Mouse (Mus musculus) hindbrain, embryonic 14.5 days (tissue): ENCODE measurements around the gene Zfp831. TPM values are rescaled to one million over a fixed set of nuclear protein-coding genes. Genes with fewer than 3 reads are reported as not detected.

ENCODE experiments used
- ATAC-seq: fragments of 200-750 bp; cut with Nextera tagmentation; 2 replicates; pipeline ENCODE4 v1.8.0; 2017; ENCODE audit warnings: moderate number of reproducible peaks, mild to moderate bottlenecking, moderate TSS enrichment, moderate library complexity; ENCODE audit not compliant: low FRiP score
- DNase-seq: peaks from one replicate; pipeline ENCODE4 v3.0.0-alpha.2; 2015; ENCODE audit warnings: low spot score
- H3K27ac ChIP-seq: fragments of 300-500 bp; sonication (generic); 2 replicates; pipeline ENCODE4 v1.5.1; 2014; ENCODE audit warnings: mild to moderate bottlenecking, moderate library complexity
- H3K27me3 ChIP-seq: fragments of 300-500 bp; sonication (generic); 2 replicates; pipeline ENCODE4 v1.6.1; 2014; ENCODE audit warnings: mild to moderate bottlenecking, low read length, mixed read lengths; ENCODE audit not compliant: control insufficient read depth, insufficient read depth
- H3K36me3 ChIP-seq: fragments of 300-500 bp; sonication (generic); replicated peaks from 2 replicates; pipeline ENCODE4 v1.6.1; 2014; ENCODE audit not compliant: control insufficient read depth, insufficient read depth
- H3K4me1 ChIP-seq: fragments of 300-500 bp; sonication (generic); replicated peaks from 2 replicates; pipeline ENCODE4 v1.6.1; 2014; ENCODE audit warnings: antibody characterized with exemption, low read length, mixed read lengths; ENCODE audit not compliant: control insufficient read depth, insufficient read depth
- H3K4me2 ChIP-seq: fragments of 300-500 bp; sonication (generic); replicated peaks from 2 replicates; pipeline ENCODE4 v1.6.1; 2014; ENCODE audit warnings: mild to moderate bottlenecking, moderate library complexity
- H3K4me3 ChIP-seq: fragments of 300-500 bp; sonication (generic); replicated peaks from 2 replicates; pipeline ENCODE4 v1.5.1; 2014; ENCODE audit warnings: mild to moderate bottlenecking, low read length
- H3K9ac ChIP-seq: fragments of 300-500 bp; sonication (generic); 2 replicates; pipeline ENCODE4 v1.6.1; 2014
- H3K9me3 ChIP-seq: fragments of 300-500 bp; sonication (generic); 2 replicates; pipeline ENCODE4 v1.6.1; 2016; ENCODE audit warnings: low read length; ENCODE audit not compliant: control insufficient read depth
- WGBS: fragments of 180-500 bp; shearing (Covaris S2); extraction: QIAGEN DNeasy Blood & Tissue Kit; methylation state at CpG from one replicate; pipeline ENCODE4 v1.1.7; 2014; 5-methylcytosine and 5-hydroxymethylcytosine counted together
- polyA plus RNA-seq: library from polyadenylated mRNA; unstranded; fragments of >200 nt; fragmentation: Nextera tagmentation; extraction: Ambion mirVana; gene quantifications from 2 replicates; pipeline ENCODE4 v1.2.1, GENCODE M21; 2014

Gene Zfp831
- polyA plus RNA-seq, 1 experiment from 2014 or later = not detected

DNA sequence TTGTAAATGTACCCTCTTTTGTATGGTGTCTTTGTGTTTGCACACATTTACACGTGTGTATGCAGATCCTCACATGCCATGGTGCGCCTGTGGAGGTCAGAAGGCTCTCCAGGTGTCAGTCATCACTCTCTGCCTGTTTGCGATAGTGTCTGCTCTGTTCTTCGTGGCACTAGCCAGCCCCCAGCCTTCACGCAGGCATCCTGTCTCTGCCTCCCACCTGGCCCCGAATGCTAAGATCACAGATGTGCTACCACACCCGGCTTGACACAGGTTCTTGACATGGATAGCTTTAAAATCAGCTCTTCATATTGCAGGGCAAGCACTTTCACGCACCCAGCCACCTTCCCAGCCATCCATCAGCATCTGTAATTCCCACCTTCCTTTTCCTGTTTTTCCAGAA is 16.3 kb upstream of the Zfp831 start:
- ATAC-seq = no peak

DNA sequence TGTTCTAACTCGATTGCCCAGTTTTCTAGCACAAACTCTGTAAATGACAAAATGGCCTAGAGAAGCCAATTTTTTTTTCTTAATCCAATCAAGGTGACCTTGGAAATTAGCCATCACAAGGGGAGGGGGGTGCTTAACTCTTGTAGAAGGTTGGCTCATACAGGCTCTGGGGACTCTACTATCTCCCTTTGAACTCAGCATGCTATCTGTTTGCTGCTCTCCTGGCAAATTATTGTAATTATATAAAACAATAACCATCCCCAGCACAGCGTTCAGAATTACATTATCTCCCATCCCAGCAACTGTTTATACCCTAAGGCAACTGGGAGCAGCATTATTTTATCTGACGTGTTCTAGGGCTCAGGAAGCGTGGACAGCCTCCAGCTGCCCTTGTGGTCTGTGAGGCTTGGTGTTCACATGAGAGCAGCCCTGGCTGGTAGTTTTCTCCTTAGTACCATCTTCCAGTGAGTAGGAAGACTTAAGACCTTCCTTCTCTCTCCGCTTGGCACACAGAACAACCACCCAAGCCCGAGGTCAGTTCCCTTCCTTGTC is 14.0 kb upstream of the Zfp831 start:
- H3K4me2 ChIP-seq = no peak overlapping the region
- DNase-seq = no peak
- 61% methylated on average over 6 of the region's 6 CpGs for WGBS

More for the DNA sequence above, 16.3 kb upstream of the Zfp831 start:
- Histone ChIP-seq H3K9ac (no peak overlapping the region), H3K27ac (no peak overlapping the region), H3K27me3 (no peaks in the 10 kb centered on the region), H3K4me2 (no peak overlapping the region), H3K36me3 (no peaks in the 10 kb centered on the region), H3K9me3 (no peaks in the 10 kb centered on the region), H3K4me3 (no peak overlapping the region), H3K4me1 (no peaks in the 10 kb centered on the region)
- WGBS = 82% methylated on average over 8 of the region's 8 CpGs
- no peak for DNase-seq

DNA sequence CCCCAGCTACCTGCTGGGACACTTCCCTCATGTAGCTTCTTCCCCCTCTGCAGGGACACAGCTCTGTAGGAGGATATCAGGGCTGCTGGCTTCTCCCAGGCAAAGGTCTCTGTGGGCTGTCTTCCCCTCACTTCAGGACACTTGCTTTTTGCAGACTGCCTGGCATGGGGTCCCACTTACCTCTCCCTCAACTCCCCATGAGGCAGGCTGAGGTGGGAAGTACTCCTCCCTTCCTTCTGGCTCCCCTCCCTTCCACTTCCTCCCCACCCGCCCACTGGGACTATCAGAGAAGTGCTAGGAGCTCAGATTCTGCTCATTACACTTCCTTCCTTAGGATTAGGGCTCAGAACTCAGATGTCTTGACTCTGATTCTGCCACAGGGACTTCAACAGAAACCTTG is 6.6 kb upstream of the Zfp831 start:
- Histone ChIP-seq H3K9ac (no peak overlapping the region), H3K36me3 (no peaks in the 10 kb centered on the region), H3K27ac (no peak overlapping the region), H3K9me3 (no peaks in the 10 kb centered on the region), H3K4me1 (no peaks in the 10 kb centered on the region), H3K27me3 (no peaks in the 10 kb centered on the region), H3K4me3 (no peak overlapping the region), H3K4me2 (no peak overlapping the region)
- WGBS = 50% methylated on average over 1 of the region's 1 CpGs
- ATAC-seq (no peak), DNase-seq (no peak)

More for the DNA sequence above, 14.0 kb upstream of the Zfp831 start:
- Histone ChIP-seq H3K27ac (no peak overlapping the region), H3K36me3 (no peaks in the 10 kb centered on the region), H3K9me3 (no peaks in the 10 kb centered on the region), H3K4me1 (no peaks in the 10 kb centered on the region), H3K27me3 (no peaks in the 10 kb centered on the region), H3K4me3 (no peak overlapping the region), H3K9ac (no peak overlapping the region)
- 0 out of 2 replicates have a peak, but pooled peaks have one; percentile 46 for ATAC-seq

DNA sequence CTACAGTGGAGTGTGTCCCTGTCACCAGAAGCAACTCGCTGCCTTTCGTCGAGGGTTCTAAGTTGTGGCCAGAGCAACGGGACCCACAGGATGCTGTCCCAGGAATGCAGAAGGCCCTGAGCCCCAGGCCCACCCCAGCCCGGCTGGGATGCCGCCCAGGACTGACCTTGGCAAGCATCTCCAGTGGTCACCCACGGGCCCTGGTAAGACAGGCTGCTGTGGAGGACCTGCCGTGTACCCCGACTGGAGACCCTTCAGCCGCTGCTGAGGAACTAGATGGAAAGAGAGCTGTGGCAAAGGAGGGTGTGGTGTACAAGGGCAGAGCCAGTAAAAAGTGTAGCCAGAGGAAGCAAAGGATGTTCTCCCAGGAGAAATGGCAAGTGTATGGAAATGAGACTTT is 1.6 kb downstream of the Zfp831 start:
- 88% methylated on average over 10 of the region's 10 CpGs for WGBS
- no peak for DNase-seq
- H3K27me3 ChIP-seq = no peaks in the 10 kb centered on the region

DNA sequence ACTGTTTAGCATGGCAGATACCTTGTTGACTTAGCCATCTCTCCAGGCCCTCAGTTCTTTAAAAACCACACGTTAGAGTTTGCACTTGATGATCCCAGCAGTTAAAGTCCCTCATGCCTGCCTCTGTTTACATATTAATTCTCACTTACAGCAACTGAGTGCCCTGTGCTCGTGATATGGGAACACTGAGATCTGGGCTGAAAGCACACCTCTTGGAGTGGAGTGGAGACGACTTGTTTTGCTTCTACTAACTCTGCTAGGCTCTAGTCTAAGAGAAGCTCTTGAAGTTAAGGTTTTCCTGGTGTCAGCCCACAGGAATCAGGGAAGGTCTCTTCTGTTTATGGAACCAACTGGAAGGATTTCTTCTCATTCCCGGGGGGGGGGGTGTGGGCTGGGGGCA is 9.5 kb downstream of the Zfp831 start:
- H3K9ac ChIP-seq = no peak overlapping the region
- H3K36me3 ChIP-seq = no peaks in the 10 kb centered on the region
- no peaks in the 10 kb centered on the region for H3K4me1 ChIP-seq
- no peak overlapping the region for H3K4me3 ChIP-seq
- no peak overlapping the region for H3K4me2 ChIP-seq
- no peaks in the 10 kb centered on the region for H3K27me3 ChIP-seq
- WGBS = 79% methylated on average over 4 of the region's 4 CpGs
- no peak overlapping the region for H3K27ac ChIP-seq
- ATAC-seq (no peak), DNase-seq (no peak)
- peaks cover 10% of the 10 kb centered on the region; the same call in 1 of the 2 replicates for H3K9me3 ChIP-seq

More for the DNA sequence above, 1.6 kb downstream of the Zfp831 start:
- H3K9me3 ChIP-seq = peaks cover 10% of the 10 kb centered on the region; the same call in 1 of the 2 replicates
- H3K4me3 ChIP-seq = no peak overlapping the region
- H3K4me2 ChIP-seq = no peak overlapping the region
- no peaks in the 10 kb centered on the region for H3K4me1 ChIP-seq
- H3K9ac ChIP-seq = no peak overlapping the region
- 0 out of 2 replicates have a peak, but pooled peaks have one; percentile 24 for ATAC-seq
- no peak overlapping the region for H3K27ac ChIP-seq
- no peaks in the 10 kb centered on the region for H3K36me3 ChIP-seq

DNA sequence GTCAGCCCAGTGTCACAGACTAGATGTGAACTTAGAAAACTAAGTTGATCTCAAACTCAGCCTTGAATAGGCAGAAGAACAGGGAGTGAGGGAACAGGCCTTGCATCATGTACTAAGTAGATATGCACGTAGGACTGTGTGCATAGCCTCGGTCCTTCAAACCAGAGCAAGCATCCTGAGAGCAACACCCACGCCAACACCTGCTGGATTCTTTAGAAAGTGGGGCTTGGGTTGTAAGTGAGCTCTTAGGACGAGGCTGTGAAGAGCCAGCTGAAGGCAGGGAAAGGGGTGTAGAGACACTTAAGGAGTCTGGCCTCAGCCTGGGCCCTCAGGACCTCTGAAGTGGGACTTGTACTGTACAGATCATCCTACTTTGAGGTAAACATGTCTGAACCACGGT is 12.0 kb downstream of the Zfp831 start:
- Histone ChIP-seq H3K4me2 (no peak overlapping the region), H3K27me3 (no peaks in the 10 kb centered on the region), H3K4me1 (no peaks in the 10 kb centered on the region), H3K4me3 (no peak overlapping the region), H3K27ac (no peak overlapping the region), H3K9me3 (no peaks in the 10 kb centered on the region), H3K9ac (no peak overlapping the region), H3K36me3 (no peaks in the 10 kb centered on the region)
- 86% methylated on average over 5 of the region's 5 CpGs for WGBS
- DNase-seq (no peak), ATAC-seq (no peak)

DNA sequence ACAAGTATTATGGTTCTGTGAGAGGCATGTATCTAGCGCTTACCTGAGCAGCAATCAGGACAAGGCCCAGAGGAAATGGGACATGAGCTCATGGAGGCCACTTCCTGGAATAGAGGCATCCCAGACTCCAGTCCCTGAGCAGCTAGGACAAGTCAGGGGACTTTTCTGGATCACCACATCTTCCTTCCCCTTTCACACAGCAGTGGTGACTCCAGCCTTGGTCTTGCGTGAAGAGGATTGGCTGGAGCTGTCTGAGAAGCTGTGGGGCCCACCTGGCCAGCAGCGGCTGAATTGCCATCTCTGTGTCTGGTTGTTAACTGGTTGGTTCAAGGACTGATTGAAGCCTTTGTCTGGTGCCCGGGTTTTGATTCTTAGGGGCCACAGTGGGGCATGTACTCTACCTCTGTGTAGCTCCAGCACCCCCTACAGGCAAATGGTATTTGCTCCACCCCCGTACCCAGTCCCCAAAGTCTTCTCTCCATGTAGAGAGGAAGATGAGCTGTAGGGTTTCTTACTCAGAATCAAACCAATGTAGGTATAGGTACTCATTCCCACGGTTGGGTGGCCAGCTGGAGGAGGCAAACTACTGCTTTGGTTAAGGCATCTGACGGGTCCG is 15.0 kb downstream of the Zfp831 start:
- H3K9ac ChIP-seq = no peak overlapping the region
- ATAC-seq (no peak), DNase-seq (no peak)
- H3K4me2 ChIP-seq = no peak overlapping the region
- H3K4me3 ChIP-seq = no peak overlapping the region
- WGBS = 82% methylated on average over 8 of the region's 8 CpGs
- no peaks in the 10 kb centered on the region for H3K9me3 ChIP-seq
- H3K27me3 ChIP-seq = no peaks in the 10 kb centered on the region
- H3K4me1 ChIP-seq = no peaks in the 10 kb centered on the region
- H3K36me3 ChIP-seq = no peaks in the 10 kb centered on the region
- no peak overlapping the region for H3K27ac ChIP-seq

DNA sequence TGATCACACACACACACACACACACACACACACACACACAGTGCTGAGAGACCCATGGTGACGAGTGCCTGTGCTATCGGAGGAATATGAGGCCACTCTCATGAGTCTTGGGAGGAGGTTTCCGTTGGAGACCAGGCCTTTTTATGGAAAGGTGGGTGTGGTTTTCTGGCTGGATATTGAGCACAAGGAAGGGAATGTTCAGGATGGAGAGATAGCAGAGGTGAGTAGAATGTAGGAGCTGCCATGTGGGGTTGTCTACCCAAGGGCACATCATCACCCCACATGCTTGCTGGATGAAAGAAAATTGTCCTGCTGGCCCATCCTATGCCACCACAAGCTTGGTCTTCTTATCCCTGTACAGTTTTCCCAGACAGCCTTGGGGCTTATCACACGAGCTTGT is 16.5 kb downstream of the Zfp831 start:
- no peaks in the 10 kb centered on the region for H3K27me3 ChIP-seq
- ATAC-seq = no peak
- no peaks in the 10 kb centered on the region for H3K36me3 ChIP-seq
- H3K9ac ChIP-seq = no peak overlapping the region
- no peaks in the 10 kb centered on the region for H3K4me1 ChIP-seq
- DNase-seq = no peak
- no peaks in the 10 kb centered on the region for H3K9me3 ChIP-seq
- H3K4me3 ChIP-seq = no peak overlapping the region
- WGBS = 91% methylated on average over 4 of the region's 4 CpGs
- no peak overlapping the region for H3K27ac ChIP-seq
- no peak overlapping the region for H3K4me2 ChIP-seq

DNA sequence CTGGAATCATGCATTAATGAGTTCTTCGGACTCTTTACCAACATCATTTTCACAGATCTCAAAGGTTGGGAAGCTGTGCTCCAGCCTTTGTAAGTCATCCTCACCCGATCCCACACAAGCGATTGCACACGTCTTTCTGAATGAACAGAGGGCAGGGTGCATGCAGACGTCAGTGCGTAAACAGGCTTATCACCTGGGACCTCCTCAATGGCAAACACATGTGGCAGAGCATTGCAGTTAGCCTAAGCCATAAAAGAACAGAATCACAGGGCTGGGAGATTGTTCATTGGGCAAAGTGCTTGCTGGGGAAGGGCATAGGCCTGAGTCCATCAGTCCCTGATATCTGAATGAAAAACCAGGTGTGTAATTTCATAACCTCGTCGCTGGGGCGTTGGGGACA is 17.0 kb downstream of the Zfp831 start:
- Histone ChIP-seq H3K9ac (no peak overlapping the region), H3K4me2 (no peak overlapping the region), H3K4me3 (no peak overlapping the region), H3K4me1 (no peaks in the 10 kb centered on the region), H3K36me3 (no peaks in the 10 kb centered on the region), H3K27me3 (no peaks in the 10 kb centered on the region), H3K27ac (no peak overlapping the region), H3K9me3 (no peaks in the 10 kb centered on the region)
- no peak for DNase-seq
- no peak for ATAC-seq
- WGBS = 90% methylated on average over 9 of the region's 9 CpGs
